Mouse (Mus musculus): Measurements from ENCODE around the gene Fam83d. TPM values are rescaled to one million over a fixed set of nuclear protein-coding genes. Genes with fewer than 3 reads are reported as not detected.

Gene Fam83d
- total RNA-seq, 2 experiments from 2014 or later: 1.0 to 1.3 TPM

GRCm38 (mm10) chr2:158741011-158741501 is 26.8 kb upstream of the Fam83d start:
- DNase-seq (ENCODE audit: low spot score in 2 of 2): peak in 1 of 2 experiments; percentile 20
- intact Hi-C loops (cut with DNase I): loop anchor here (5.0 kb wide), 1 partner anchor 74 kb away; the partner anchor contains the start of gene Ppp1r16b

DNA sequence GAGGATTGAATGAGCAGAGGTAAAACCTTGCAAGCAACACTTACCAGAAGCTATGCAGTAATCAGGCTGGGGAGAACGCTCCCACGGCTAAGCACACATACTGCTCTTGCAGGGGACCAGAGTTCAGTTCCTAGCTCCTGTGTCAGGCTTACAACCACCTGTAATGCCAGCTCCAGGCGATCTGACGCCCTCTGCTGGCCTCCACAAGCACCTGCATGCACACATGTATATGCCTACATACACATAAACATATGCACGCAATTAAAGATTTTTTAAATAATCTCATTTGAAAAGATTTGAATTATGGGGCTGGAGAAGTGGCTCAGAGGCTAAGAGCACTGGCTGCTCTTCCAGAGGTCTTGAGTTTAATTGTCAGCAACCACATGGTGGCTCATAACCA is 25.5 kb upstream of the Fam83d start:
- no peak for DNase-seq (ENCODE audit: low spot score in 2 of 2)
- intact Hi-C loops (cut with DNase I): loop anchor here (5.0 kb wide), 1 partner anchor 75 kb away; the partner anchor contains the start of gene Ppp1r16b

GRCm38 (mm10) chr2:158743518-158744141 is 24.3 kb upstream of the Fam83d start:
- intact Hi-C loops (cut with DNase I): loop anchor here (5.0 kb wide), 1 partner anchor 76 kb away; the partner anchor contains the start of gene Ppp1r16b
- DNase-seq (ENCODE audit: low spot score in 2 of 2): no peak

DNA sequence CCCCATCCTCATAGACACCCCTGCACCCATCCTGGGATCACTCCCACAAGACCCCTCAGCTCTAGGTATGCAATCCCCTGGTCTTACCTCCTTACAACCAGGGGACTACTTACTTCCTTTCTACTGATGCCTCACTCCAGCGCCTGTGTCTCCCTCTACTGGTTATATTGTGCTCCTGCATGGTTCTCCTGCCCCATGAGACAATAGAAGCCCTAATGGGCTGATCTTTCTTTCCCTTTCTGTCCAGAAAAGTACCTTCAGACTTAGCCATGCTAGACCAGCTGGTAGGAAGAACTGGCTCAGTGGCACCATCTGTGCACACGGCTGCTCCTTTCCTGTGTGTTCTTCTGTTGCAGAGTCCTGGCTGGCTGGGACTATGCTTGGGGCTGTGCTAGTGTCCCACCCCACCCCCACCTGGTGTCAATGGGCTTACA is 22.8 kb upstream of the Fam83d start:
- peak; percentile 45 to 62 for DNase-seq (ENCODE audit: low spot score in 2 of 2)
- intact Hi-C loops (cut with DNase I): loop anchor here (5.0 kb wide), 1 partner anchor 193 kb away; no protein-coding TSS in a partner anchor

DNA sequence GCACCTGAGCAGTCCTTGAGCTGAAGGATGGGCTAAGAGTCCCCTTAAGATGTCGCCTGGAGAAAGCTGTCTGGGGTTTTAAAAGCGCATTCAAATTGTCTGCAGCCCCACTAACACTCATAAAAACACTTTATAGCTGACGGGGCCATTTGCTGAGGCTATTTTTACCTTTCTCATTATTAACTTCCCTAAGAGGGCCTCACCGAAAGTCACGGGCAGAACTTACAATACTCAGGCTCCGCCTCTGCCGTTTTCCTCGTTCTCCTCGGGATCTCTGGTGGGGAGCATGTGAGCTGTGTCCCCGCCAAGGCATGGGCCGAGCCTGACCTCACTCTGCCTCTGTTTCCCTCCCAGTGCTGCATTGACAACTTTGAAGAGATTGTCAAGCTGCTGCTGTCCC is 21.7 kb upstream of the Fam83d start:
- no peak for DNase-seq (ENCODE audit: low spot score in 2 of 2)
- intact Hi-C loops (cut with DNase I): loop anchor here (5.0 kb wide), 1 partner anchor 194 kb away; no protein-coding TSS in a partner anchor

GRCm38 (mm10) chr2:158749366-158749765 is 18.5 kb upstream of the Fam83d start:
- intact Hi-C loops (cut with DNase I): loop anchor here (5.0 kb wide), 1 partner anchor 197 kb away; no protein-coding TSS in a partner anchor
- no peak for DNase-seq (ENCODE audit: low spot score in 2 of 2)

GRCm38 (mm10) chr2:158760231-158760630 is 7.7 kb upstream of the Fam83d start:
- no peak for DNase-seq (ENCODE audit: low spot score in 2 of 2)
- intact Hi-C loops (cut with DNase I): no loop called here

GRCm38 (mm10) chr2:158762339-158762738 is 5.6 kb upstream of the Fam83d start:
- DNase-seq (ENCODE audit: low spot score in 2 of 2): no peak
- intact Hi-C loops (cut with DNase I): no loop called here

GRCm38 (mm10) chr2:158768350-158768749 is 457 bp downstream of the Fam83d start:
- intact Hi-C loops (cut with DNase I): loop anchor here (5.0 kb wide), 1 partner anchor 94 kb away; no protein-coding TSS in a partner anchor
- no peak for DNase-seq (ENCODE audit: low spot score in 2 of 2)

DNA sequence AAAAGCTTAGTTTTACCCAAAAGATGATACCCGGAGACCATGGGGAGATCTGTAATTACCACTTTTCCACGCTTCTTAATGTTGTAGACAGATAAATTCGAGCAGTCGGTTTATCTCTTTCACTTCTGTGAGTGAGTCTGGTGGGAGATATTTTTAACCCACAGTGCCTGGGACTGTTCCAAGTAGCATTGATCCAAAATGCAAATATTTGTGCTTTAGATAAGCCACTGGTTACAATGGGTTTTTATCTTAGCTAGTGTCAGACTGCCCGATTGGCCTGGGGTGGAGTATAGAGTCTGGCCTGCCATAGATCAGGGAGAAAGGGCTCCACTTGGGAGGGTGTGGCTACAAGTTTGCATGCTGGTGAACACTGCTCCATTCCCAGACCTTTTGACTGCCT is 878 bp downstream of the Fam83d start:
- intact Hi-C loops (cut with DNase I): loop anchor here (5.0 kb wide), 1 partner anchor 94 kb away; no protein-coding TSS in a partner anchor
- DNase-seq (ENCODE audit: low spot score in 2 of 2): no peak

DNA sequence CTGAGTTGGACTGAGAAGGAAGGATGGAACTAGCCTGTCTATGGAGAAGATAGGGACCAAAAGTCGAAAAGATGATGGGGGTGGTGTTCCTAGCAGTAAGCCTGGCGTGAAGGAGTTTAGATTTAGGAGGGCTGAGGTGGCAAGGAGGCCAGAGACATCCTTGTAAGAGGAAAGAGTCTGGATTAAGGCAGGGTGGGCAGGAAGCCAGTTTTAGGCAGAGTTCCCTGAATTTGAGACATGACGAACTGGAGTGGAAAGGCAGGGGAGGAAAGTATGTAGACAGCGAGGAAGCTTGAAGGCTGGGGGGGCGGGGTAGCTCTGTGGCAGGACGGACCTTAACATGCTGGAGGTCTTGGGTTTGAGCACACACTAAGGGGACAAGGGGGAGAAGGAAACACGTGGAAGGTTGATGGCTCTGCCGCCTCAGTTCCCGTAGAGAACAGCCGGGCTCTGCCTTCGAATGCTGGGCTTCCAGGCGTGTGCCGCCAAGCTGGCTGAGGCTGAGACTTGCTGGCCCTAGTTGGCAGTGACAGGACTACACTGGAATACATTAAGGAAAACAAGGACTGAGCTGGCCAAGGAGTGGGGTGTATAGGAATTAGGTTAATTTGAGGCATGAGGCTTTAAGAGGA is 2.3 kb downstream of the Fam83d start:
- DNase-seq (ENCODE audit: low spot score in 2 of 2): no peak
- intact Hi-C loops (cut with DNase I): no loop called here

GRCm38 (mm10) chr2:158771066-158771763 is 3.3 kb downstream of the Fam83d start:
- no peak for DNase-seq (ENCODE audit: low spot score in 2 of 2)
- intact Hi-C loops (cut with DNase I): no loop called here

DNA sequence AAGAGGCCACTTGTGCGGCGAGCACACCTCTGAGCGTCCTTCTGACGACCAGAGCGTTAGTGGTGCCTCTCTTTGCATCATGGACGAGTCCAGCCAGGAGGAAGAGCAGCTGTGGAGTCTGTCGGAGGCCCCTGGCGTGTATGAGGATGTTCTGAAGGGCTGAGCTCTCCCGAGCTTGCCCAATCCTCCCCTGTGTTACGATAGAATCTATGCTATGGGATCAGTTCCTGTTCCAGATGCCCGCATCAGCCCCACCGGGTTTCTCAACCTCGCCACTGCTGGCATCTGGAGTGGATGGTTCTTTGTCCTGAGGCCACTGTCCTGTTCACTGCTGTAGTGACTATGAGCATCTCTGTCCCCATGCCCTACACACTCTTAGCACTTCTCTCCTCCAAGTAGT is 4.9 kb downstream of the Fam83d start:
- intact Hi-C loops (cut with DNase I): no loop called here
- DNase-seq (ENCODE audit: low spot score in 2 of 2): no peak

GRCm38 (mm10) chr2:158774886-158775285 is 7.0 kb downstream of the Fam83d start:
- intact Hi-C loops (cut with DNase I): no loop called here
- DNase-seq (ENCODE audit: low spot score in 2 of 2): no peak

DNA sequence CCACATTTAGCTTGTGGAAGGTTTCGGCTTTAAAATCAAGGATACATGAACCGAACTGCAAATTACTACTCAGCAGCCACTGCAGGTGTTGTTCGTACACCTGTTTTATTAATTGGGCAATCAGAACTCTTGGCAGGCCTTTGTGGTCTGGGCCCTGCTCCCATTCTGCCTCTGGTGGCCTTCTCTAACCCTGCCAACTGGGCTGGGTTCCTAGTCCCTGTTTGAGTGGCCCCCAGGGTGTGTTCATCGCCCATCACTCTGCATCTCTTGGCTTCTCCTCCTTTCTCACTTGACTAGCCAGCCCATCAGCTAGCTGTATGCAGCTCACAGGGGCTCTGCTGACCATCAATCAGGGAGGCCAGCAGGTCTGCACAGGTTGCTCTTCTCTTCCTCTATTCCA is 8.8 kb downstream of the Fam83d start:
- no peak for DNase-seq (ENCODE audit: low spot score in 2 of 2)
- intact Hi-C loops (cut with DNase I): no loop called here

DNA sequence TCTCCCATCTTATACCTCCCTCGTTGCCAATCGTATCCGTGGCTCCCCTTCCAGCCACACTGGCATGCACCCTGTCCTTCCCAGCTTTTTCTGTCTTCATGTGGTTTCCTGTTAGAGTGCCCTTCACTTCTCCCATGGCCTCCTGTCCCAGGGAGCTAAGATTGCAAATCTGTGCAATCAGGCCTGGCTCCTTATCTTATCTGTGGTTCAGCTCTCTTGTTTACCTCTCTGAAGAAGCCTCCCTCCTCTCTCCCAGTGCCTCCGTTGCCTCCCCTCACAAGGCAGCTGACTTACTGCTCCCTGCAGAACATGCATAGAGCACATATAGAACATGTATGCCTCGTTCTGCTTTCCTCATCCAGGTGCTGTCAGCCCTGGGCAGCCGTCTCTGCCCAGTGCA is 9.6 kb downstream of the Fam83d start:
- intact Hi-C loops (cut with DNase I): no loop called here
- DNase-seq (ENCODE audit: low spot score in 2 of 2): no peak

GRCm38 (mm10) chr2:158778349-158778748 is 10.5 kb downstream of the Fam83d start:
- no peak for DNase-seq (ENCODE audit: low spot score in 2 of 2)
- intact Hi-C loops (cut with DNase I): no loop called here

GRCm38 (mm10) chr2:158781126-158781525 is 13.2 kb downstream of the Fam83d start:
- no peak for DNase-seq (ENCODE audit: low spot score in 2 of 2)
- intact Hi-C loops (cut with DNase I): no loop called here

DNA sequence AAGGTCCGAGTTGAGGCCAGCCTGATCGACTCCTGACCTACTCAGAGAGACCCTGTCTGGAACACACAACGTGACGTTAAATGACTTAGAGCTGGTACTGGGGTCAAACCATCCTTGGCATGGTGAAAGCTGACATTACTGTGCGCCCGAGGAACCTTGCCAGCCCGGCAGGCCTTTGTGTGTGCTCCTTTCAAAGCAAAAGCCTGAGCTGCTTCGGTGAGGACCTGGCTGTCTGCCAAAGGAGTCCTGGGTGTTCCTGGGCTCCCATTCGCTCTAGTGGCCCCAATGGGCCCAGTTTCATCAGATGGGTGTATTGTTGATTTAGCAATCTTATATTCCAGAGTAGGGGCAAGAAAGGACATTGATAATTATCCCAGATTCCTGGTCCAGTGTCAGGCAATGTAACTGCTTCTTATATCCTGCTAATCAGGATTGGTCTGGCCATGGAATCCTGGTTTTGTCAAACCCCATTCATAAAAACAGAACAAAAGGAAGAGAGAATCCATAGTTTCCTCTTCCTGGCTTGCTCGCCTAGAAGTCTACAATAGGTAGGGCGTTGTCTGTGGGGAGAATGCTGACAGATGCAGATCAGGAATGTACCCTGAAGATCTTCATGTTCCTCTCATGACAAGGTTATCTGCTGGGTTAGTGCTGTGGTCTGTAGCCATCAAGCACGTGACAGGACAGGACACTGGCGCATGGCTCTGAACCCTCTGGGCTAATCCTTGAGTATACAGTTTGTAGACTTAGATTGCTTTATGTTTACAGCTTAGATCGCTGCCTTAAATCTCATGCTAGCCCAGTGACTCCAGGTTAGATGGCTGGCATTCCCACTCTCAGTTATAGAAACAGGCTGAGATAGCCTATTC is 19.3 kb downstream of the Fam83d start:
- intact Hi-C loops (cut with DNase I): no loop called here
- DNase-seq (ENCODE audit: low spot score in 2 of 2): no peak
